Mouse (Mus musculus) gastrocnemius, adult 2 months (tissue): ENCODE measurements around the gene Ackr2. TPM values are rescaled to one million over a fixed set of nuclear protein-coding genes. Genes with fewer than 3 reads are reported as not detected.

Experiments
- DNase-seq: peaks from one replicate; pipeline ENCODE4 v3.0.0; 2022
- H3K27ac ChIP-seq: fragments of 200-600 bp; 2 replicates; pipeline ENCODE4 v1.8.1; 2022; ENCODE audit warnings: mild to moderate bottlenecking
- H3K4me3 ChIP-seq: fragments of 200-600 bp; 2 replicates; pipeline ENCODE4 v1.8.1; 2022; ENCODE audit warnings: mild to moderate bottlenecking, moderate library complexity
- CTCF ChIP-seq: fragments of 200-600 bp; IDR thresholded peaks from 2 replicates; pipeline ENCODE4 v1.8.1; 2022; ENCODE audit warnings: antibody characterized with exemption, mild to moderate bottlenecking, moderate library complexity
- intact Hi-C: fragments of 180-260 bp; cut with DNase I; formaldehyde crosslinking; loops from one replicate; pipeline ENCODE4 v1.15.1; 2025
- long read RNA-seq, 2 experiments: library from polyadenylated mRNA; stranded (forward); transcript quantifications; one replicate each; pipeline ENCODE4 v2.0.0; 2021
- total RNA-seq, 2 experiments: library from RNA; stranded (reverse); gene quantifications; 2 replicates each; pipeline ENCODE4 v1.2.3; 2021

Gene Ackr2
- 1 to 10 TPM; 1.2 to 3.6 TPM for total RNA-seq
- long read RNA-seq, experiment 1, partial matches to known transcripts, result 0 of 2 reads
- long read RNA-seq, experiment 1, other reads (novel, unspliced or antisense), result 0 of 2 reads
- long read RNA-seq, experiment 2, result 0 reads

DNA sequence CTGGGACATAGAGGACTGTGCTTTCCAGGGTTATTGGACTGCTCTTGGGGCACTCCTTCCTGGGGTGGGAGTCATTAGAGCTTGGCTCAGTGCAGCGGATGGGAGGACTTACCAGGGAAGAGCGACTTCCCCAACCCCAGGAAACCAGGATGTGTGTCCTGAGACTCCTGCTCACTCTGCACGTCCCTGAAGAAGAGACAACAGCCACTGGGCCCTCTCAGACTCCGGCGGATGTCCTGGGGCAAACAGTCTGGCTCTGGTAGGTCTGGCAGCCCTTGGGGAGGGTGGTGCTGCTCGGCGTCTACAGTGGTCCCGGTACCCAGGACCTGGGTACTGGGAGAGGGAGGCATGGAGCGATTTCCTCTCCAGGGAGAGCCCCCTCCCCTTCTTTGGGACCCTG is at the start of gene Ackr2:
Ackr2 (plus strand) TSS at position 111 of the 400 bp plus-strand sequence.
- peak within 1 kb of the TSS; percentile 40 for H3K4me3 ChIP-seq
- TF ChIP-seq CTCF, result no peak
- intact Hi-C loops, result no loop called here
- DNase-seq, result no peak
- peak within 1 kb of the TSS; percentile 79 for H3K27ac ChIP-seq

DNA sequence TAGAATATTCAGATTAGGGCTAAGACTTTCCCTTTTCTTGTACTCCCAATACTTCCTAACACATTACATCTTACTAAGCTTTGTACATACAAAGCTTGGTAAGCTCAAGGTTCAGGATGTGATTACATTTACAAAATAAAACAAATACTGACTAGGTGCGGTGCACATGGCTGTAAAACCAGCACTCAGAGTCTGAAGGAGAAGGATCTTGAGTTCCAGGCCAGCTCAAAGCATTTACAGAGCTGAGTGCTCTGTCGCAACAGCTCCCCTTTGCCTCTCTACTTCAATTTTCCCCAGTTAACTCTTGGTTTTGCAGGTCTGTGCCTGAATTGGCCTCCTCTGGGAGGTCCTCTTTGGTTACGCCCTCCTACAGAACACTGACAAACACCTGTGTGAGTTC is 43.9 kb upstream of the Ackr2 start:
- TF ChIP-seq CTCF, result no peak

DNA sequence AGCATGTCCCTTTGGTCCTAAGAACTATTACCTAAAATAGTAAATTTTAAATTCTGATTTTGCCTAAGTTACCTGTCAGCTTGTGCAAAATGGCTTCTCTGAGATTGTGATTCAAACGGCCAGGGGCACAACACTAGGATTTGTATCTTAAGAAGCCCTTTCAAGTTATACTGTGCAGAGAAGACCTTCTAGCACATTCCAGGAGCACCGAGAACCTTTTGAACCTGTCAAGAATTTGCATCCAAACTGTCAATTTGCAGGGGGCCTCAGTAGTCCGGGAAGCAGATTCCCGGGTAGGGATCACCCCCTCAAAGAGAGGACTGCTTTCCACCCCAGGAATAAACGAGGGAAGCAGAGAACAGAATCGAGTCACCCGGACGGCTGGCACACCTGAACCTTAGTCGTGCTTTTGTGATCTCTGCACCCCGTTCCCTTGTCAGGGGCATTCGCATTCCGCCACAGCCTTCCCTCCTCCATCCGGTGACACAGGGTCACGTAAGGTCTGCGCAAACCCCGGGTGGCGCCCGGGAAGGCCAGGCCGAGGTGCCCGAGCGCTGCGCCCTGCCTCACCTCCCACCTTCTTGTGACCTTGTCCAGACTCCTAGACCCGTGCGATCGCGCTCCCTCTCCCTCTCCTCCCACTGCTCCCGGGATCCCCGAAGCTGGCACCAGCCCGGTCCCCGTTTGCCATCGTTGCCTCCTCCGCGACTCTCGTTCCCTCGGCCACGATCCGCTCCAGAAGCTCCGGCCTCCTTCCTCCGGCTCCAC is 41.3 kb upstream of the Ackr2 start:
- peak; percentile 75 for DNase-seq
- intact Hi-C loops, result loop anchor here (10.0 kb wide), 1 partner anchor 438 kb away; the partner anchor contains the start of gene Ano10

More for the DNA sequence above, 43.9 kb upstream of the Ackr2 start:
- intact Hi-C loops, result loop anchor here (10.0 kb wide), 1 partner anchor 441 kb away; the partner anchor contains the start of gene Ano10
- no peak for DNase-seq
- Histone ChIP-seq H3K27ac (no peak overlapping the region), H3K4me3 (no peak overlapping the region)

DNA sequence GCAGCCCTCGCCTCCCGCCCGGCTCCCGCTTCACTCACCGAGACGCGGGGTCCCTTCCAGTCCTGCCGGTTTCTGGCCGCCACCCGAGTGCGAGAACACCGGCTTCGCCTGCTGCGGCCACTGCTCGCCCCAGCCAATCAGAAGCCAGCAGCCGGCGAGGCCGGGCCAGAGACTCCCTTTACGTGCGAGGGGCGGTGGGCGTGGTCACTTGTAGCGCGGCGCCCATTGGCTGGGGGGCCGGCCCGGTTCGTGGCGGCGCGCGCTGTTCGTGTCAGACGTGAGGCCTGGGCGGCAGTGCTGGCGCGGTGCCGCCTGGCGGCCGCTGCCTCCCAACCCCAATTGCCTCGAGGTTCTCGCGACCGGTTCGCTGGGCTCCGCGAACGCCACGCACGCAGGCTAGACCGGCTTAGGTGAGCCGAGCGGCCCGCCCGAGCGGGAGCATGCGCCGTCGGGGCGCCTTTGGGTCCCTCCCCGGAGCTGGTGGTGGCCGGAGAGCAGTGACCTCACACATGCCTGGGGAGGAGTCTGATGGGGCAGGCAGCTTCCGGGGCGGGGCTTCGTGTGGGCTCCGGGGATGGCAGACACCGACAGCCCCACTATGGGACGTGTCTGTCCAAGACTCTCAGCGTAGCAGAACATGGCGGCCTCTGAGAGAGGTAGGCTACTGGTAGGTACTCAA is 40.5 kb upstream of the Ackr2 start:
- DNase-seq, result peak; percentile 100
- peak overlapping the region; percentile 100 for H3K27ac ChIP-seq
- peak overlapping the region; percentile 76 for H3K4me3 ChIP-seq
- intact Hi-C loops, result loop anchor here (10.0 kb wide), 1 partner anchor 437 kb away; the partner anchor contains the start of gene Ano10
- no peak for TF ChIP-seq CTCF

More for the DNA sequence above, 41.3 kb upstream of the Ackr2 start:
- H3K4me3 ChIP-seq, result peak overlapping the region; percentile 76
- peak overlapping the region; percentile 100 for H3K27ac ChIP-seq
- TF ChIP-seq CTCF, result no peak

DNA sequence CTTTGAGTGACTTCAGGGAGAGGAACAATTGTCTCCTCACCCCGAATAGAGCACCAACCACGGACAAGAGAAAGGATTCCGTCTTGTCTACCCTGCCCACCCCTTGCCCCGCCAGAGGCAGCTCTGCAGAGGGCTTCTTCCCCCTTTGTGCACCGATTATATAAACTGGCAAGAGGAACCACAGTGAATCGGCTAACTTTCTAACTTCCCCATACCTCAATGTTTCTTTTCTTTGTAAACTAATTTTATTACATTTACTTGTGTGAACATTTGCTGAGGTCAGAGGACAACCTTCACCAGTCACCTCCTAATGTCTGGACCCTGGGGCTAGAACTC is 40.0 kb upstream of the Ackr2 start, which contains the start of gene Higd1a:
Higd1a (minus strand) TSS at position 210 of the 336 bp plus-strand sequence.
- H3K4me3 ChIP-seq, result peak within 1 kb of the TSS; percentile 76
- H3K27ac ChIP-seq, result peak within 1 kb of the TSS; percentile 100
- intact Hi-C loops, result loop anchor here (10.0 kb wide), 1 partner anchor 437 kb away; the partner anchor contains the start of gene Ano10
- DNase-seq, result no peak
- no peak for TF ChIP-seq CTCF

DNA sequence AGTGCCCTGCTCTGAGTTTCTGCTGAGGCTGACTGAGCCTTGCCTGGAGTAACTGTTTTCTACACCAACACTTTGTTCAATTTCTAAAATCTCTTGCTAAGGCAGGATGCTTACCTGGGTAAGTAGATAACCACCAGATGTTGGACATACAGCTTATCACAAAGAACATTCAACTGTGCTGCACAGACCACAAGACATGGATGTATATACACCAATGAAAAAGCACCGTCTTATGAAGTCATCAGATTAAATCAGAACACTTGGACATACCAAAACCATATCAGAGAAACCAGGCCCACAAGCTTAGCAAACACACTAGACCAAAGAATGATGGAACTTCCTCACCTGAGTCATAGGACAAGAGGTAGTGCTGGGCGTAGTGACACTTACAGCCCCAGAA is 38.8 kb upstream of the Ackr2 start:
- no peak overlapping the region for H3K4me3 ChIP-seq
- no peak for DNase-seq
- intact Hi-C loops, result loop anchor here (10.0 kb wide), 1 partner anchor 435 kb away; the partner anchor contains the start of gene Ano10
- no peak for TF ChIP-seq CTCF
- H3K27ac ChIP-seq, result no peak overlapping the region

DNA sequence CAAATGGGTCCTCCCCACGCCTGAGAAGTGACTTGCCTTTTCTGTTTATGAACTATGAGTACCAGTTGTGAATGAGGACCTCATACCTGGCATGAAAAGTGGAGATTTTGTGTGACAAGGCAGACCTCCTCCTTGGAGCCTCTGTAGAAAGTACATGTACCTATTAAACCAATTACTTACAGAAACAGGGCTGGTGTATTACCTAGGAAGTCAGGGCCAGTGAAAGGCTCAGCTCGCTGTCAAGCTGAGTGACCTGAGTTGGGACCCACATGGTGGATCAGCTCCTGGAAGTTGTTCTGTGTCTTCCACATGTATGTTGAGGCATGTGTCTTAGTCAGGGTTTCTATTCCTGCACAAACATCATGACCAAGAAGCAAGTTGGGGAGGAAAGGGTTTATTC is 37.2 kb upstream of the Ackr2 start:
- DNase-seq, result no peak
- intact Hi-C loops, result no loop called here
- TF ChIP-seq CTCF, result no peak
- H3K27ac ChIP-seq, result no peak overlapping the region
- no peak overlapping the region for H3K4me3 ChIP-seq

DNA sequence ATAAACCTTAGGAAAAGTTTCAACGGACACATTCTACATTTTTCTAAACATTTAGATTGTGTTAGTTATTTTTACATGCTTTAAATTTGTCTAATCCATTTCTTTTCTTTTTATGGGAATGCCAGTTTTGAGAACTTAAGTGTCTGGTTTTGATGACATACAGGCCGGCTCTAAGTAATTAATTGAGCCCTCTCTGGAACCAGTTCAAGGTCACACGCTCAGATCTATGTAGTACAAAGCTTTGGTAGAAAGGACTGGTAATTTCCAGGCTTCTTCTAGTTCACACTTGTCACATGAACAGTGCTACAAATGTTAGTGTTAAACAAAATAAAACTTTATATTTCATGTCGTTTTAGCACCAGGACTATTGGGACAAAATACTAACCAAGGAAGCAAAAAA is 33.3 kb upstream of the Ackr2 start:
- DNase-seq, result no peak
- H3K27ac ChIP-seq, result no peak overlapping the region
- intact Hi-C loops, result no loop called here
- TF ChIP-seq CTCF, result no peak
- no peak overlapping the region for H3K4me3 ChIP-seq

DNA sequence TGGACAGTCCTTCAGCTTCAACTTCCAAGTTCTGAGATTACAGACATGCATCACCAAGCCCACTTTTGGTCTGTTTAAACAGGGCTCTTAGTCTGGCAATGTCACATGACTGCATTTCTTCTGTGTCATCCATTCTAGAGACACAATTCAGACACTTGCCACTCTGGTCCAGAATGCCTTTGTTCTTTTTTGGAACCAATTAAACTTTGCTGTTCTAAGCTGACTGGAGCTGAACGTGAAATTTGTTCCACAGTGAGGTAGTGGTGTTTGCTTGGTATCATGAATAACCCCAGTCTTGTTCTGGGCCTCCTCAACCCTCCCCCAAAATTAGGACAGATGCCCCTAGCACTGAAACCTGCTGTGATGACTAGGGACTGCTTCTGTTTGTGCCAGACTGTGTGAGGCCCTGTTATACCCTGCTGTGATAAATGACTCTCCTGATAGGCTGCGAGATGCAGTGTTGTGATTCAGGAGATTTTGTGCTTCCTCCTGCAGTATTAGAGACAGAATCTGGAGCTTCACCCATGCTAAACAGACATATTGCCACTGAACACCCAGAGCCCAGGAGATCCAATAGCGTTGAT is 32.6 kb upstream of the Ackr2 start:
- no peak for DNase-seq
- Histone ChIP-seq H3K27ac (no peak overlapping the region), H3K4me3 (no peak overlapping the region)
- TF ChIP-seq CTCF, result no peak
- intact Hi-C loops, result no loop called here

DNA sequence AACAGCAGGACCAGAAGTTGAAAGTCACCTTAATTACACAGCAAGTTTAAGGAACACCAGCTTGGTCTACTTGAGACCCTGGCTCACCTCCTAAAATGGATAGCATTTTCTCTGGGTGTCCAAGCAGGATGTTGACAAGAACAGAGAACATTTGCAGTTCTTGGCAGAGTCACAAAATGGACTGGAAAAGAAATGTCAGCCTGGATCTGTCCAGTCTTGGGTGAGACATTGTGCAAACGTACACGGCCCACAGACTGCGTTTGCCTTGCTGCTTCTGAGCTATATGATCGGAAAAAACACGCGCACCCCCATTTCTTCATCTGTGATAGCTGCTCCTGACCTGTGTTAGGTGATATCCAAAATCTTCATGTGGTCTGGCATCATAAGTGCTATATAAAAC is 30.5 kb upstream of the Ackr2 start:
- no peak overlapping the region for H3K4me3 ChIP-seq
- intact Hi-C loops, result no loop called here
- TF ChIP-seq CTCF, result no peak
- DNase-seq, result no peak
- no peak overlapping the region for H3K27ac ChIP-seq

DNA sequence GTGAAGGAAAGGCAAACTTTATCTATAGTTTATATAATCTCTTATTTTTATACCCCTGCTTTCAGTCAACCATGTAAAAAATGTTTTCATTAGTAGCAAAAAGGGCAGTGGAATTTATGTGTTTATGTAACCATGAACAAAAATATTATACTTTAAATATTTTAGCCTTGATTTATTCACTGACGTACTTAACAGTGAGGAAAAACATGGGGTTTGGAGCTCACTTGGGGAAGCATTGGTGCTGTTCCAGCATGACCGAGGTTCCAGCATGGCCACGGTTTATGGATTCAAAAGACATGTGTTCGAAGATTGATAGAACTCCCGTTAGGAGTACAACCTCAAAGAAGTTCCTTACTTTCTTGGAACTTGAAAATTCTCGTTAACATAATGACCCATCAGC is 29.9 kb upstream of the Ackr2 start:
- H3K27ac ChIP-seq, result no peak overlapping the region
- intact Hi-C loops, result no loop called here
- H3K4me3 ChIP-seq, result no peak overlapping the region
- no peak for TF ChIP-seq CTCF
- DNase-seq, result no peak

DNA sequence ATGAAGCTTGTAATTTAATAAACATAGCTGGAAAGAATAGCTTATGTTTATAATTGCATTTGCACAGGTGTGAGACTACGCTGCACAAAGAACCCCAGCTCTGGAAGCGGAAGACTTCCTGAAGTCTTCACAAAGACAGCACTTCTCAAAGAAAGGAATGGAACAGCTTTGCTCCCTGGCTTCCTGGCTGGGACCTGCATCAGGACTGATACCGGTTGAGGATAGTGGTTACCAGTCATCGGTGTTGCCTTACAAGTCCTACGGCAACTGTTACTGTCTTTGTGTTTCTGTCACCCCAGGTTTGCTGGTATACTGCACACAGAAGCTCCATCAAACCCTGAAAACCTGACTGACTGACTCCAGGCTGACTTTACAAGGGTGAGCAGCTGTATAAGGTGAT is 28.7 kb upstream of the Ackr2 start:
- Histone ChIP-seq H3K27ac (no peak overlapping the region), H3K4me3 (no peak overlapping the region)
- no peak for DNase-seq
- TF ChIP-seq CTCF, result no peak
- intact Hi-C loops, result no loop called here
